Mouse (Mus musculus): ENCODE measurements at regions not wholly inside any gene's neighbourhood (a gene's known extent, or its start where the extent isn't known, plus 50 kb on each side); places are given as distances from the start of the nearest gene placed in this dataset.

- DNase-seq = no peak
These were observed 1491.2 kb upstream of the Cited2 start for GRCm38 (mm10) chr10:16231821-16232220.

GRCm38 (mm10) chr10:16233612-16234106, 1489.4 kb upstream of the Cited2 start:
- DNase-seq = no peak

- no peak for DNase-seq
These were observed 1466.7 kb upstream of the Cited2 start for GRCm38 (mm10) chr10:16256329-16256728.

GRCm38 (mm10) chr10:16272786-16273185, 1450.2 kb upstream of the Cited2 start:
- peak; percentile 37 to 49 for DNase-seq

GRCm38 (mm10) chr10:16317026-16317425, 1406.0 kb upstream of the Cited2 start:
- DNase-seq = no peak

- no peak for DNase-seq
These were observed 1385.5 kb upstream of the Cited2 start for GRCm38 (mm10) chr10:16337546-16337945.

- no peak for DNase-seq
These were observed 1381.5 kb upstream of the Cited2 start for GRCm38 (mm10) chr10:16341496-16341895.

- no peak for DNase-seq
These were observed 1359.0 kb upstream of the Cited2 start for GRCm38 (mm10) chr10:16364001-16364400.
